In the genomic region with DNA sequence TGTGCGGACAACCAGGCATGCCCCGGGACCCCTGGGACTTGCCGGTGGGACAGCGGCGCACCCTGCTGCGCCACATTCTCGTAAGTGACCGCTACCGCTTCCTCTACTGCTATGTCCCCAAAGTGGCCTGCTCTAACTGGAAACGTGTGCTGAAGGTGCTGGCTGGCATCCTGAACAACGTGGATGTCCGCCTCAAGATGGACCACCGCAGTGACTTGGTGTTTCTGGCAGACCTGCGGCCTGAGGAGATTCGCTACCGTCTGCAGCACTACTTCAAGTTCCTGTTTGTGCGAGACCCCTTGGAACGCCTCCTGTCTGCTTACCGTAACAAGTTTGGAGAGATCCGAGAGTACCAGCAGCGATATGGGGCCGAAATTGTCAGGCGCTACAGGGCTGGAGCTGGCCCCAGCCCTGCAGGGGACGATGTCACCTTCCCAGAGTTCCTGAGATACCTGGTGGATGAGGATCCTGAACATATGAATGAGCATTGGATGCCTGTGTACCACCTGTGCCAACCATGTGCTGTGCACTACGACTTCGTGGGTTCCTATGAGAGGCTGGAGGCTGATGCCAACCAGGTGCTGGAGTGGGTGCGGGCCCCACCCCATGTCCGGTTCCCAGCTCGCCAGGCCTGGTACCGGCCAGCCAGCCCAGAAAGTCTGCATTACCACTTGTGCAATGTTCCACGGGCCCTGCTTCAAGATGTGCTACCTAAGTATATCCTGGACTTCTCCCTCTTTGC, we compare ENCODE assay signal across 8 mouse cellular contexts. TPM values are rescaled to one million over a fixed set of nuclear protein-coding genes. Genes with fewer than 3 reads are reported as not detected.
DNase-seq lines count a peak whose midpoint lies in the region; ATAC-seq and TF ChIP-seq lines count a peak whose summit lies in the region.

No protein-coding gene starts in this region.

- TF ChIP-seq CTCF in heart, adult 2 months (IDR thresholded peaks at IDR 0.05), result no peak
- TF ChIP-seq CTCF in MEL (IDR thresholded peaks at IDR 0.05 in 2 of 3, conservative IDR thresholded peaks at IDR 0.05 in 1 of 3; ENCODE audit: control insufficient read depth in 1 of 3, insufficient read depth in 1 of 3, low read depth in 2 of 3, low read length in 3 of 3, poor library complexity in 1 of 3, severe bottlenecking in 1 of 3), result no peak

- H3K79me2 ChIP-seq in heart, adult 2 months (replicated peaks; ENCODE audit: control insufficient read depth, insufficient read depth, low read length), result no peaks in the 10 kb centered on the region
- H3K79me2 ChIP-seq in MEL (ENCODE audit: control insufficient read depth, insufficient read depth, low read length, poor library complexity), result peaks cover 6% of the 10 kb centered on the region; the same call in 1 of the 2 replicates

- peaks cover 5% of the 10 kb centered on the region for H3K4me1 ChIP-seq in heart, adult 2 months (ENCODE audit: control insufficient read depth, insufficient read depth, low read length)
- H3K4me1 ChIP-seq in MEL (ENCODE audit: control insufficient read depth in 1 of 2, insufficient read depth in 2 of 2, low read length in 2 of 2), result peaks cover 0 to 12% of the 10 kb centered on the region in 2 experiments; a peak in 2 of 4 replicates
- H3K4me1 ChIP-seq in hindbrain, embryonic 10.5 days (replicated peaks), result peaks cover 53% of the 10 kb centered on the region

- no peak for TF ChIP-seq EP300 in heart, adult 2 months (IDR thresholded peaks at IDR 0.05; ENCODE audit: insufficient read depth, low read depth, low read length)
- no peak for TF ChIP-seq EP300 in MEL (IDR thresholded peaks at IDR 0.05; ENCODE audit: low read depth in 1 of 2, low read length in 2 of 2)

- 0 out of 2 replicates have a peak, but pooled peaks have one; percentile 21 for ATAC-seq in megakaryocyte-erythroid progenitor cell, adult 5-6 weeks (replicated peaks; ENCODE audit: low FRiP score, low TSS enrichment, poor library complexity, severe bottlenecking)

- intact Hi-C loops in heart, adult 2 months (cut with DNase I), result loop anchor here (2.0 kb wide), 1 partner anchor 22 kb away; no protein-coding TSS in a partner anchor
- intact Hi-C loops in heart, postnatal 36 days (cut with DNase I), result loop anchor here (1.0 to 2.0 kb wide), 2 partner anchors 25 to 66 kb away; a partner anchor contains a TSS
- intact Hi-C loops in gastrocnemius, postnatal 36 days (cut with DNase I), result no loop called here

- 29% methylated on average over 31 of the region's 31 CpGs for WGBS in heart, adult 2 months
- WGBS in hindbrain, embryonic 10.5 days, result 34% methylated on average over 31 of the region's 31 CpGs

- no peak for DNase-seq in heart, adult 2 months
- no peak for DNase-seq in heart, postnatal 36 days
- peak; percentile 47 for DNase-seq in MEL (ENCODE audit: low read depth, low spot score)
- no peak for DNase-seq in hindbrain, embryonic 10.5 days (ENCODE audit: low spot score)
- no peak for DNase-seq in right cerebral cortex, postnatal 14 days
- no peak for DNase-seq in retina, postnatal 1 day
- no peak for DNase-seq in gastrocnemius, postnatal 36 days

- peak overlapping the region; percentile 96 for H3K9ac ChIP-seq in heart, adult 2 months (ENCODE audit: low read depth, low read length)
- peak overlapping the region; percentile 72 for H3K9ac ChIP-seq in MEL (ENCODE audit: control insufficient read depth, low read depth, low read length, poor library complexity, severe bottlenecking)

- H3K27ac ChIP-seq in heart, adult 2 months, result peak overlapping the region; percentile 85
- no peak overlapping the region for H3K27ac ChIP-seq in MEL (ENCODE audit: control insufficient read depth, low read depth, low read length)
- peak overlapping the region; percentile 93 for H3K27ac ChIP-seq in hindbrain, embryonic 10.5 days

- no peaks in the 10 kb centered on the region for H3K9me3 ChIP-seq in MEL (replicated peaks; ENCODE audit: insufficient read depth, low read length)
- no peaks in the 10 kb centered on the region for H3K9me3 ChIP-seq in hindbrain, embryonic 10.5 days

- peak overlapping the region; percentile 80 for H3K4me3 ChIP-seq in heart, adult 2 months
- peak overlapping the region; percentile 66 to 97 for H3K4me3 ChIP-seq in MEL (ENCODE audit: control insufficient read depth in 1 of 2, insufficient read depth in 1 of 2, low read depth in 2 of 2, low read length in 2 of 2)
- peak overlapping the region; percentile 82 for H3K4me3 ChIP-seq in hindbrain, embryonic 10.5 days

- H3K36me3 ChIP-seq in heart, adult 2 months (ENCODE audit: control insufficient read depth, insufficient read depth, low read length), result no peaks in the 10 kb centered on the region
- no peaks in the 10 kb centered on the region for H3K36me3 ChIP-seq in MEL (ENCODE audit: control insufficient read depth in 1 of 2, insufficient read depth in 2 of 2, low read length in 2 of 2)
- H3K36me3 ChIP-seq in hindbrain, embryonic 10.5 days, result peaks cover 20% of the 10 kb centered on the region

- no peak for TF ChIP-seq POLR2A in heart, adult 2 months (IDR thresholded peaks at IDR 0.05; ENCODE audit: insufficient read depth, low read depth, low read length)
- TF ChIP-seq POLR2A in MEL (IDR thresholded peaks at IDR 0.05; ENCODE audit: control insufficient read depth in 1 of 2, insufficient read depth in 1 of 2, low read depth in 1 of 2, low read length in 2 of 2, poor library complexity in 1 of 2), result no peak

- H3K27me3 ChIP-seq in heart, adult 2 months (ENCODE audit: control insufficient read depth, insufficient read depth, low read length), result no peaks in the 10 kb centered on the region
- no peaks in the 10 kb centered on the region for H3K27me3 ChIP-seq in MEL (ENCODE audit: control insufficient read depth in 1 of 2, insufficient read depth in 2 of 2, low read length in 2 of 2)
- peaks cover 4% of the 10 kb centered on the region; the same call in 1 of the 2 replicates for H3K27me3 ChIP-seq in hindbrain, embryonic 10.5 days (ENCODE audit: insufficient read depth, poor library complexity, severe bottlenecking)

- TF ChIP-seq RAD21 in MEL (IDR thresholded peaks at IDR 0.05; ENCODE audit: low read depth, low read length), result no peak

TF ChIP-seq in MEL, 35 proteins besides CTCF, POLR2A, EP300 and RAD21:
- no peak for TF ChIP-seq NRF1 (IDR thresholded peaks at IDR 0.05; ENCODE audit: insufficient read depth, low read depth, low read length, poor library complexity, severe bottlenecking)
- no peak for TF ChIP-seq ZNF384 (IDR thresholded peaks at IDR 0.05; ENCODE audit: low read depth, low read length)
- TF ChIP-seq JUND (IDR thresholded peaks at IDR 0.05; ENCODE audit: low read depth, low read length), result no peak
- TF ChIP-seq ZC3H11A (IDR thresholded peaks at IDR 0.05; ENCODE audit: low read depth, low read length), result no peak
- TF ChIP-seq MAFK (IDR thresholded peaks at IDR 0.05; ENCODE audit: borderline replicate concordance, low read depth, low read length), result no peak
- TF ChIP-seq MEF2A (IDR thresholded peaks at IDR 0.05; ENCODE audit: extremely low read depth, insufficient replicate concordance, low read depth, low read length, poor library complexity, severe bottlenecking), result no peak
- TF ChIP-seq SMC3 (IDR thresholded peaks at IDR 0.05; ENCODE audit: low read depth, low read length), result no peak
- no peak for TF ChIP-seq SIN3A (IDR thresholded peaks at IDR 0.05; ENCODE audit: low read length)
- no peak for TF ChIP-seq KAT2A (conservative IDR thresholded peaks at IDR 0.05; ENCODE audit: low read depth, low read length)
- no peak for TF ChIP-seq ELF1 (IDR thresholded peaks at IDR 0.05; ENCODE audit: low read depth, low read length)
- no peak for TF ChIP-seq ZKSCAN1 (IDR thresholded peaks at IDR 0.05; ENCODE audit: low read depth, low read length)
- no peak for TF ChIP-seq CHD2 (IDR thresholded peaks at IDR 0.05; ENCODE audit: low read length)
- TF ChIP-seq CHD1 (IDR thresholded peaks at IDR 0.05; ENCODE audit: low read depth, low read length), result no peak
- no peak for TF ChIP-seq HCFC1 (IDR thresholded peaks at IDR 0.05; ENCODE audit: low read depth, low read length)
- no peak for TF ChIP-seq GATA1 (IDR thresholded peaks at IDR 0.05; ENCODE audit: low read depth, low read length)
- TF ChIP-seq MYB (IDR thresholded peaks at IDR 0.05; ENCODE audit: low read depth, low read length), result no peak
- TF ChIP-seq POLR2AphosphoS5 (IDR thresholded peaks at IDR 0.05; ENCODE audit: borderline replicate concordance, low read depth, low read length), result no peak
- no peak for TF ChIP-seq POLR2AphosphoS2 (IDR thresholded peaks at IDR 0.05; ENCODE audit: low read length)
- TF ChIP-seq UBTF (IDR thresholded peaks at IDR 0.05; ENCODE audit: borderline replicate concordance, insufficient read depth, low read depth, low read length), result no peak
- no peak for TF ChIP-seq MXI1 (IDR thresholded peaks at IDR 0.05; ENCODE audit: low read depth, low read length)

RNA-seq across cellular contexts. Expression of a gene that starts 0.9 kb away (rescaled TPM):
- total RNA-seq in heart, adult 2 months (2021), result 1 to 10 TPM; 7.8 to 8.2 TPM
- polyA plus RNA-seq in heart, adult 2 months (2012; rRNA removed), result 9.5 and 10.4 TPM in 2 replicates
- total RNA-seq in heart, postnatal 36 days (2021), result 1 to 10 TPM; 9.1 to 9.3 TPM
- total RNA-seq in MEL (2012; rRNA removed), result 2.1 and 2.2 TPM in 2 replicates
- polyA plus RNA-seq in MEL (2012; ENCODE audit: insufficient read depth in 1 of 2, insufficient read length in 2 of 2, low read depth in 1 of 2, low replicate concordance in 2 of 2, missing spikeins in 1 of 2), result 1 to 10 TPM in 1 of 2 experiments, not detected in 1; 5.0 TPM
- polyA plus RNA-seq in hindbrain, embryonic 10.5 days (2016; fragmentation: Nextera tagmentation; extraction: Ambion mirVana), result 17.2 and 20.6 TPM in 2 replicates
- 2.2 and 3.6 TPM in 2 replicates for total RNA-seq in megakaryocyte-erythroid progenitor cell, adult 5-6 weeks (2014; fragmentation: Nextera tagmentation)
- total RNA-seq in megakaryocyte-erythroid progenitor cell, adult 5-6 weeks (2017), result 1.1 and 1.7 TPM in 2 replicates
- total RNA-seq in gastrocnemius, postnatal 36 days (2021), result 1 to 10 TPM; 2.6 to 2.9 TPM

RNA-seq across cellular contexts. Expression of a gene that starts 27.0 kb away (rescaled TPM):
- 10 to 100 TPM; 14.8 to 20.1 TPM for total RNA-seq in heart, adult 2 months (2021)
- 9.5 and 9.9 TPM in 2 replicates for polyA plus RNA-seq in heart, adult 2 months (2012; rRNA removed)
- 10 to 100 TPM; 18.6 TPM for total RNA-seq in heart, postnatal 36 days (2021)
- 8.0 and 9.5 TPM in 2 replicates for total RNA-seq in MEL (2012; rRNA removed)
- 10 to 100 TPM in 1 of 2 experiments, not detected in 1; 24.7 TPM for polyA plus RNA-seq in MEL (2012; ENCODE audit: insufficient read depth in 1 of 2, insufficient read length in 2 of 2, low read depth in 1 of 2, low replicate concordance in 2 of 2, missing spikeins in 1 of 2)
- polyA plus RNA-seq in hindbrain, embryonic 10.5 days (2016; fragmentation: Nextera tagmentation; extraction: Ambion mirVana), result 4.4 TPM in 2 replicates
- total RNA-seq in megakaryocyte-erythroid progenitor cell, adult 5-6 weeks (2014; fragmentation: Nextera tagmentation), result 11.9 and 13.9 TPM in 2 replicates
- total RNA-seq in megakaryocyte-erythroid progenitor cell, adult 5-6 weeks (2017), result 4.9 and 7.2 TPM in 2 replicates
- 1 to 10 TPM; 3.5 to 5.5 TPM for total RNA-seq in gastrocnemius, postnatal 36 days (2021)
